Mouse (Mus musculus): ENCODE results near the gene Jmjd7. TPM values are rescaled to one million over a fixed set of nuclear protein-coding genes. Genes with fewer than 3 reads are reported as not detected.

The Jmjd7 gene
- polyA plus RNA-seq (2012; rRNA removed) = 7.3 and 8.6 TPM in 2 replicates

GRCm38 (mm10) chr2:120026984-120027949, at the start of gene Jmjd7, which contains the start of gene Gm28042:
Gene Jmjd7 (plus strand): TSS chr2:120027483.
Gene Gm28042 (plus strand): TSS chr2:120027493.

GRCm38 (mm10) chr2:120032726-120033467, 5.6 kb downstream of the Jmjd7 start, which contains the start of gene Pla2g4b:
Gene Pla2g4b (plus strand): TSS chr2:120033417.

Other genes starting within 250 kb of the Jmjd7 start
- gene Rpap1, start 239.9 kb upstream of the Jmjd7 start, polyA plus RNA-seq (2012; rRNA removed) = 25.0 and 26.3 TPM in 2 replicates
- gene Tyro3, start 229.8 kb upstream of the Jmjd7 start, polyA plus RNA-seq (2012; rRNA removed) = 10.8 and 11.3 TPM in 2 replicates
- gene Mga, start 130.3 kb upstream of the Jmjd7 start, polyA plus RNA-seq (2012; rRNA removed) = 8.7 and 9.3 TPM in 2 replicates
- 8.2 and 8.4 TPM in 2 replicates for gene Mapkbp1, start 54.8 kb upstream of the Jmjd7 start, polyA plus RNA-seq (2012; rRNA removed)
- gene Gm28042, start within 50 bp of the Jmjd7 start, polyA plus RNA-seq (2012; rRNA removed) = 2.3 and 7.5 TPM in 2 replicates
- 3.1 and 7.4 TPM in 2 replicates for gene Pla2g4b, start 5.9 kb downstream of the Jmjd7 start, polyA plus RNA-seq (2012; rRNA removed)
- gene Ehd4, start 127.1 kb downstream of the Jmjd7 start, polyA plus RNA-seq (2012; rRNA removed) = 34.8 and 43.9 TPM in 2 replicates
- gene Pla2g4e, start 217.9 kb downstream of the Jmjd7 start, polyA plus RNA-seq (2012; rRNA removed) = 0.05 and 0.14 TPM in 2 replicates

Data from colon, adult 2 months (tissue).